Mouse (Mus musculus): ENCODE results near the gene Brd3.

- TF ChIP-seq CTCF (IDR thresholded peaks at IDR 0.05; ENCODE audit: borderline replicate concordance, extremely low read depth, insufficient read depth, insufficient read length) (no peak), POLR2A (IDR thresholded peaks at IDR 0.05; ENCODE audit: borderline replicate concordance, extremely low read depth, insufficient read depth, insufficient read length, poor library complexity, severe bottlenecking) (no peak)
Measured at GRCm38 (mm10) chr2:27490939-27491338, 16.5 kb downstream of the Brd3 start.

Data from brain, embryonic 14.5 days (tissue).